Mouse (Mus musculus): ENCODE measurements at regions not wholly inside any gene's neighbourhood (a gene's known extent, or its start where the extent isn't known, plus 50 kb on each side); places are given as distances from the start of the nearest gene placed in this dataset.

DNA sequence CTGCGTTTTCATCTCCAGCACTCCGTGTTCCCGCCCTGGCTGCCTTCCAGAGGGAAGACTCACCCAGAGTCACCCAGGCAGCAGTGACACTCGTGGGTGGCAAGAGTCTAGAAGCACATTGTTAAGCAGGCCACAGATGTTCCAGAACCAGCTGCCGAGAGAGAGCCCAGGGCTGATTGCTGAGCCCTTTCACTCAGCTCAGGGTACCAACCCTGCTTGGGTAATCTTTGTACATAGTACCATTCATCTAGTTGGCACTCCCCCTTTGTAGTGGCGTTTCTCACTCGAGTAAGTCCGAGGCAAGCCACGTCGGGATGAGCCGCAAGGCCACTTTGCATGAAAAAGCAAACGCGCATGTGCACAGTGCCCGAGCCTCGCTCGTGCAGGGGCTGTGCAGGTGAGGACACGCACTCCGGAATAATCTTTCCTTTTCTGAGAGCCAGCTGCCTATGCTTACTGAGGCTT is 156.9 kb downstream of the Zfp281 start:
- DNase-seq (ENCODE audit: low spot score): peak; percentile 63

DNA sequence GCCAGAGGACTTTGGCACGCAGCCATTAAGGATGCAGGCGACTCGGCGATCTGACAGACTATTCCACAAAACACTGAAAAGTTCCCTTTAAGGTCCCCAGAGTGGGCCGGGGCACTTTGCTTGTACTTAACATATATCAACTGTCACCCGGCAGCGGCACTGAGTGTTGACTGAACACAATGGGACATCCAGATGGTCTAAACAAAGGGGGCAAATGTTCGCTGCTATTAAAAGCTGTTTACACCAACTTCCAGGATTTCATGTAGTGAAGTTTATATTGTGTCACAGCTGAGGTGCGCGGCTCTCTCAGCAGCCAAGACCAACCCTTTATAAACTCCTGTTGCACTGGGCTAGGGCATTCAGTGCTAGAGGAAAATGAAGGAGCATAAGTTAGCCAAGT is 157.6 kb downstream of the Zfp281 start:
- peak; percentile 79 for DNase-seq (ENCODE audit: low spot score)

DNA sequence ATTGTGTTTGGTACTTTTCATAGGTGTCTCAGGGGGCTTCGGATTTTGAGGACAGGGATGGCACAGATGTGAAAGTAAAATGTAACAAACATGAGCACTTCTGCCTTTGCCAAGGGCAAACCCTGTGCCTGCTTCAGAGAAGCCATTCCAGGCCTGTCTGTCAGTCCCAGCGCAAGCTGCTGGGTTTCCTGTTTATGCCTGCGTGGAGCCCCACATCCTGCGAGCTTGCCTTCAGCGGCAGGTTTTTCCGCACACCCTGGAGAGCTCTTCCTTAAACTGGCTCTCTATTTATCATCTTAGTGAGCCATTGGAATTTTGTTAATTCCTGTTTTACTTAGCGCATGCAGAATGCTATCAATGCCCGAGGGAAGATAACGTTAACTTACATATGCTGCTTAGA is 159.5 kb downstream of the Zfp281 start:
- DNase-seq (ENCODE audit: low spot score): no peak

DNA sequence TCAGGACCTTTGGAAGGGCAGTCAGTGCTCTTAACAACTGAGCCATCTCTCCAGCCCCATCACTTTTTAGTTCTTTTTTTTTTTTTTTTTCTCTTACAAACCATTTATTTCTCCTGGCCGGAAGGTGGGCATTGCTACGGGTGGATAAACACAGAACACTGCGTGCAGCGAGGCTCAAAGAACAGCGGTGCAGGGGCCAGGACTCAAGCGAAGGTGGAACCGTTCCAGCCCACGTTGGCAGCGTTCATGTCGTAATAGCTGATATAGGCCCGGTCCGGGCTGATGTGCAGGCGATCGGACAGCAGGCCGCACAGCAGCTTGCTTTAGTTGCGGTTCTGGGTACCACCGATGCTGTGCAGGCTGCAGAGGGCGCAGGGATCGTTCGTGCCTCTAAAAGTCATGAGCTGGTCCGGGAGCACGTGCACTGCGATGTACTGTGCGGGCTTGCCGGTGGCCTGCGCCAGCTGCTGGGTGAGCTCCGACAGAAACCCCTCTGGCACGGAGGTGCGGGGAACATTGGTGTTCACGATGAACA is 164.3 kb downstream of the Zfp281 start:
- DNase-seq (ENCODE audit: low spot score): no peak

DNA sequence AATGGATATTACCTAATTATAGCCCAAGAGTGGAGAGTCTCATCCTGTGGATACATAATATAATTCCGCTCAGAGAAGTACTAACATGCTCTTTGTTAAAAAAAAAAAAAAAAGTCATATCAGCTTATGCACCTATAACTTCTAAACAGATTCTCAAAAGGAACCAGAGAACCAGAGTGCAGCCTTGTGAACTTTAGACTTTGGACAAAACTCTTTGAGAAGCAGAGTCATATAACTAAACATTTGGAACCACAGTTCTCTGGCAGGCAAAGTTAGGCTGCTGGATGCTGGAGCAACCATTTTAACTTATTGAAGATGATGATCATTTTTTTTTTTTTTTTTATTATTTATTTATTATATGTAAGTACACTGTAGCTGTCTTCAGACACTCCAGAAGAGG is 166.9 kb downstream of the Zfp281 start:
- no peak for DNase-seq (ENCODE audit: low spot score)

Measured in embryo, embryonic 10.5 days (tissue).